Mouse (Mus musculus): ENCODE measurements at regions not wholly inside any gene's neighbourhood (a gene's known extent, or its start where the extent isn't known, plus 50 kb on each side); places are given as distances from the start of the nearest gene placed in this dataset.

DNA sequence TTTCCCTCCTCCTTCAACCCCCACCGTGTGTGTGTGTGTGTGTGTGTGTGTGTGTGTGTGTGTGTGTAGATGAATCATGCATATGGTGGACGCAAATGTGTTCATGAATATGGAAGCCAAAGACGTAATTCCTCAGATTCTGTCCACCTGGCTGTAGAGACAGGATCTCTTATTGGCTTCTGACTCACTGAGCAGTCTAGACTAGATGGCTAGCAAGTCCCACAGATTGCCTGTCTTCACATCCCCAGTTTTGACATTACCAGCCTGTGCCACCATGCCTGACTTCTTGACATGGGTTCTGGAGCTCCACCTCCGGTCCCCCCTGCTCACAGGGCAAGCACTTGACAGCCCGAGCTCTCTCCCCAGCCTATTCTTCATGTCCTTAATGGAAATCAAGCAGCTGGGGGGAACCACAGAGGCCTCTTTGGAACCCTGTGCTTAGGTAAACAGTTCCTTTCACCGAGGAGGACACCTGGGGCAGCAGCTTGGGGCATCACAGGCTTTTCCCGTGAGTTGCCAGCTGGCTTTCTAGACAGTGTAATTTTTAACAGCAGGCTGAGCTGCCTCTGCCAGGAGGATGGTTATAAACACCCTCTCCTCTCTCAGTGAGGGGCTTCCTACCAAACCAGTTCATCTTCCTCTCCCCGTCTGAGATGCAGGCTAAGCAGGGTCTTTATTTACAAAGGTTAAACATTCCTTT is 345.9 kb upstream of the Castor2 start:
- POLR2A ChIA-PET, result no interaction called here
- no peak for TF ChIP-seq CTCF (IDR thresholded peaks at IDR 0.05)
- CTCF ChIA-PET, result no interaction called here
- in situ Hi-C loops (cut with MboI; ENCODE audit: low pct_unique_long_range_greater_than_20kb), result no loop called here
- no peak for DNase-seq (ENCODE audit: low read depth, low spot score)
- H3K27me3 ChIP-seq, result no peaks in the 10 kb centered on the region
- ATAC-seq, result no peak

DNA sequence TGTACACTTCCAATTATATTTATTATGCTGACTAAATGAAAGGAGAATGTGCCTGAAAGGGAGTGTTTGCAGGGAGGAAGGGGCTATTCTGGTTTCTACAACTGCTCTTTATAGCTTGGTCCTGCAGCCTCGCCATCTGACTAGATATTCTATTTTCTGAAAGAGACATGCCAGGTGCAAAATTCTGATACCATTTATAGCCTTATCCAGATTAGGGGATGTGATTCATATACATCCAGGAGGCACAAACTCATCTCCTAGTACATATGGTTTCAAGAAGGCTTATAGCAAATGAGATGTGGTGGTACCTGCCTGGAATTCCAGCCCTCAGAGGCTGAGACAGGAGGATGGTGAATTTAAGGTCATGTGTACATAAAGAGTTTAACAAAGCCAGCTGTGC is 352.6 kb upstream of the Castor2 start:
- no peak for ATAC-seq

DNA sequence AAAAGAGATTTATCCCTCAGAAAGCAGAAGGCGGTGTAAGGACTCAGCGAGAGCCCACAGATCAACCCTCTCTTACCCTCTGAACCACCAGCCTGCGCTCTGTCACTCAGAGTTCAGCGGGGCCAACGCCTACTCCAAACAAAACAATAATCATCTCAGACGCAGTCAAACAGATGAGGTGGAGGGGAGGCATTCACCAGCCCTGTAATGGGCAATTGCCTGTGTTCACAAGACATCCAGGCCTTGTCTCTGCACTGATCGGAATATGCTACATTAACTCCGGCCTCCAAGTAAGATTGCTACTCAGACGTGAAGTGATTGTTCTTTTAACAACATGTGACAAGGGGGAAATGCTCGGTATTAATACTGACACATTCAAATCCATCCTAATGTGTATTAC is 353.1 kb upstream of the Castor2 start:
- ATAC-seq (no peak), DNase-seq (ENCODE audit: low read depth, low spot score) (no peak)
- ChIA-PET POLR2A (no interaction called here), CTCF (no interaction called here)
- no peaks in the 10 kb centered on the region for H3K27me3 ChIP-seq
- in situ Hi-C loops (cut with MboI; ENCODE audit: low pct_unique_long_range_greater_than_20kb), result no loop called here
- TF ChIP-seq CTCF (IDR thresholded peaks at IDR 0.05), result no peak

More for the DNA sequence above, 352.6 kb upstream of the Castor2 start:
- ChIA-PET POLR2A (no interaction called here), CTCF (no interaction called here)
- TF ChIP-seq CTCF (IDR thresholded peaks at IDR 0.05), result no peak
- no peak for DNase-seq (ENCODE audit: low read depth, low spot score)
- no peaks in the 10 kb centered on the region for H3K27me3 ChIP-seq
- in situ Hi-C loops (cut with MboI; ENCODE audit: low pct_unique_long_range_greater_than_20kb), result no loop called here

DNA sequence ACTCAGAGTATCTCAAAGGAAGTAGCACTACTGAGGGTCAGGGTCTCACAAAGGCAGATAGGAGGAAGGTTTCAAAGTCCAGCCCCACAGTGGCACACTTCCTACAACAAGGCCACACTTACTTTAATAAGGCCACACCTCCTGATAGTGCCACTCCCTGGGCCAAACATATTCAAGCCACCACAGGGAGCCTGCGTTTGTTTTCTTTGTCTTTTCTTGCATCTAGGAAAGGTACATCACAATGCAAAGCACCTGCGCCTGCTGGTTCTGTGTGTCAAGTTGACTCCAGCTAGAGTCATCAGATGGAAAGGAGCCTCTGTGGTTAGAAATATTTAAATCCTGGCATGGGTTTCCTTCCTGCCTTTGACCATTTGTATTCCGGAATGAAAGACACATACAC is 355.4 kb upstream of the Castor2 start:
- ChIA-PET CTCF (no interaction called here), POLR2A (no interaction called here)
- no peaks in the 10 kb centered on the region for H3K27me3 ChIP-seq
- in situ Hi-C loops (cut with MboI; ENCODE audit: low pct_unique_long_range_greater_than_20kb), result no loop called here
- no peak for TF ChIP-seq CTCF (IDR thresholded peaks at IDR 0.05)
- no peak for ATAC-seq
- no peak for DNase-seq (ENCODE audit: low read depth, low spot score)

DNA sequence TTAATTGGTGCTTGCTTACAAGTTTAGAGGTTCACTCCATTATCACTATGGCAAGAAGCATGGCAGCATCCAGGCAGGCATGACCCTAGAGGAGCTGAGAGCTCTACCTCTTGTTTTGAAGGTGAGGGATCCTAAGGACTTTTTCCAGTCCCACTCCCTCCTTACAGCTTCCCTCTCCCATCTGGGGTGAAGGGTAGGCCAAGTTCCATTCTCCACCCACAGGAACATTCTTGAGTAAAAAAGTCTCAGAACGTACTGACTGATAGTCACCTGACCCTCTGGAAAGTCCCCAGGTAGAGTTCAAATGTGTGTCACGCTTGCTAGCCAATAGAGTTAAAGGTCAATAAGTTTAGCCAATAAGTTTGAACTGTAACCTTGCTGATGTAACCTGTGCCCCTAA is 355.9 kb upstream of the Castor2 start:
- CTCF ChIA-PET, result no interaction called here
- in situ Hi-C loops (cut with MboI; ENCODE audit: low pct_unique_long_range_greater_than_20kb), result no loop called here
- TF ChIP-seq CTCF (IDR thresholded peaks at IDR 0.05), result no peak
- POLR2A ChIA-PET, result no interaction called here
- no peaks in the 10 kb centered on the region for H3K27me3 ChIP-seq
- ATAC-seq (no peak), DNase-seq (ENCODE audit: low read depth, low spot score) (no peak)

DNA sequence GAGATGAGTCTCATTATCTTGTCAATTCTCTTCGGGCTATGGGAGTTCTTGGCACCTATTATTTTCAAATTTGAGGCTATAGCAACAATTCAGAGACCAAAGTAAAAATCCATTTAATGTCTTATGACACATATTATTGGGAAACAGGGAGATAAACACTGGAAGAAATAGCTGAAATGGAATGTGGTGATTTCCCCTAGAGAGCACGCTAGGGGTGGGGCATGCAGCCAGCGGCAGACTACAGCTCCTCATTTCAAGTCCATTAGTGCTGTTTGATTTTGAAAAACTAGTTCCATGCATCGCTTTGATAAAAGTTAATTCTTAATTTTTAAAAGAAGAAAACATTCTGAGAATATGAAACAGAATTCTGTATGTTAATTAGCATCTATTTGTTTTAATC is 367.6 kb upstream of the Castor2 start:
- in situ Hi-C loops (cut with MboI; ENCODE audit: low pct_unique_long_range_greater_than_20kb), result no loop called here
- ChIA-PET POLR2A (no interaction called here), CTCF (no interaction called here)
- H3K27me3 ChIP-seq, result no peaks in the 10 kb centered on the region
- ATAC-seq (no peak), DNase-seq (ENCODE audit: low read depth, low spot score) (no peak)
- no peak for TF ChIP-seq CTCF (IDR thresholded peaks at IDR 0.05)

DNA sequence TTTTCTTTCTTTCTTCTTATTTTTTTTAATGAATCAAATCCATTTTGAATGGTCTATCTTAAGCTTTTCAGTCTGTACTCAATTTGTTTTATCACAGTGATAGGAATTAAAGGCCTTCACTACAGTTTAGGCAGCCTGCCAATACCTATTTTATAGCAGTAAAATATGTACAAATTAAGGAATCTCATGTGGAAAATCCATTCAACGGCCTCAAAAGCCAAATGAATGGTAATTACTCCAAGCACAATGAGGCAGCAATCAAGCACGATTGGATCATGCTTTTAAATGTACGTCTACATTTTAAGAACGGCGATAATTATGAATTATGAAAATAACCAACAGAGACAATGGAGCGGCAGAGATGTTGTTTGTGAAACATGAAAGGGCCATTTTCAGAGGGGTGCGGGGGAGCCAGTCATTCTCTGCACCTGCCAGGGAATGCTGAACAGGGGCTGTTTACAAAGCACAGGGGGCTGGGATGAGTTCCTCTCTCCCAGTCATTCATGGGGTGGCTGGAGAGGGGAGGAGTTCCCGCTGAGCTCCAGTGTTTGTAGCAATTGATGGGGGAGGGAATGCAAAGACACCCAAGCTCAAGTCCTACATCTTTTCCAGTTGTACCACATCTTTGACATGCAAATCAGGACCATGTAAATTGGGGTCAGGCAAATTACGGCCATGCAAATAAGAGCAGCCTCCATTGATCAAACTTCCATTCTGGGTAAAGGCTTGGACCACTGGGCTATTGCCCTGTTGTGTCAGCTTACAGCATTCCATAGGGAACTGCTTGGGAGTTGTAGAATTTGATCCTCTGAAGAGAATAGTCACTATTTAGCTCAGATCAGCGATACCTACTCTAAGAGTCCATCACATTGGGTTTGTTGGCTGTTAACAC is 381.1 kb upstream of the Castor2 start:
- ATAC-seq, result no peak
- no peak for DNase-seq (ENCODE audit: low read depth, low spot score)
- POLR2A ChIA-PET, result no interaction called here
- CTCF ChIA-PET, result no interaction called here
- no peaks in the 10 kb centered on the region for H3K27me3 ChIP-seq
- in situ Hi-C loops (cut with MboI; ENCODE audit: low pct_unique_long_range_greater_than_20kb), result no loop called here
- no peak for TF ChIP-seq CTCF (IDR thresholded peaks at IDR 0.05)

DNA sequence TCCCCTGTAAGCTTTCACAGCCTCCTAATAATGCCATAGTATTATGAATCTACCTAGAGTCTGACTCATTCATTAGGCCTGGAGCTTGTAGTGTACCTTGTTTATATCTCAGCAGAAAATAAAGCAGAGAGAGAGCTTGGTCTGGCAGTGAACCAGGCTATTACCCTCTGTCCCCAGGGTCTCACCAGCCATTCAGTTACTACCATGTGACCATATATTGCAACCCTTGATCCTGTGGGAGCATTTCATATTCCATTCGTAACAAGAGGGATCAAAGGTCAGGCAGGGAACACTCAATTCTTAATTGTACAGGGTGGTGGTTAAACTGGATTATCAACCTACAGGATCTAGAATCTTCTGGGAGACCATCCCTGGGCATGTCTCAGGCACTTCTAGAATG is 383.7 kb upstream of the Castor2 start:
- DNase-seq (ENCODE audit: low read depth, low spot score) (no peak), ATAC-seq (no peak)
- ChIA-PET CTCF (no interaction called here), POLR2A (no interaction called here)
- no peak for TF ChIP-seq CTCF (IDR thresholded peaks at IDR 0.05)
- in situ Hi-C loops (cut with MboI; ENCODE audit: low pct_unique_long_range_greater_than_20kb), result no loop called here
- no peaks in the 10 kb centered on the region for H3K27me3 ChIP-seq

DNA sequence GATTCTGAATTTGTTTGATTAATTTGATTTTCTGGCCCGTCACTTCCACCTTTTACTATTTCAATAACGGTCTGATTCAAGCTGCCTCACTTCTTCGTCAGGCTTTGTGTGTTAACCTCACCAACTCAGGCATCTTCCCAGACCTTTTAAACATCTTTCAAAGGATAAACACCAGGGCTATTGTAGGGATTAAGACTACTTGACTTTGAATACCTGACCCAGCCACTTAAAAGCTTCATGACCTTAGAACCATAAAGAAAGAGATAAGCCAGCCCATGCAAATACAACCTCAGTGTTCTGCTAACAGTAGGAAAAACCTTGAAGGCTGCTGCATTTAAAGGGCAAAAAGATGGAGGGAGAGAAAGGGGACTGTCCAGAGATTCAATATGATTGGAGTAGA is 386.9 kb upstream of the Castor2 start:
- in situ Hi-C loops (cut with MboI; ENCODE audit: low pct_unique_long_range_greater_than_20kb), result no loop called here
- TF ChIP-seq CTCF (IDR thresholded peaks at IDR 0.05), result no peak
- DNase-seq (ENCODE audit: low read depth, low spot score) (no peak), ATAC-seq (no peak)
- POLR2A ChIA-PET, result no interaction called here
- no peaks in the 10 kb centered on the region for H3K27me3 ChIP-seq
- CTCF ChIA-PET, result no interaction called here

DNA sequence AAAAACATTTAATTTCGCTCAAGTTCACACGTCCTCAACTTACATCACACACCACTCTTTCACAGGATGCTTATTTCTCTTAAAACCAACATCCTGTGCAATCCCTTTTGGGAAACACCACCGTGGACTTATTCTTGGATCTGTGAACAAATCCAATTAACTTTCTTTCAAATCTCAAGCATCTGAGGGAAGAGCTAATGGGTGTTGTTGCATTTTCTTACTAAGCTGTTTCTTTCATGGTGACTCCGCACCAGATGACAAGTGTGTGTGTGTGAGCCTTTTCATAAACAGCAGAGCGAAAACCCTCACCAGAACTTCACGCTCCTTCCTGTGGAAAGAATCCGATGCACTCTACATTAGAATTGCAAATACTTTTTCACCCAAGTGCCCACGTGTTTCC is 390.6 kb upstream of the Castor2 start:
- CTCF ChIA-PET, result no interaction called here
- in situ Hi-C loops (cut with MboI; ENCODE audit: low pct_unique_long_range_greater_than_20kb), result no loop called here
- DNase-seq (ENCODE audit: low read depth, low spot score) (no peak), ATAC-seq (no peak)
- POLR2A ChIA-PET, result no interaction called here
- TF ChIP-seq CTCF (IDR thresholded peaks at IDR 0.05), result no peak
- H3K27me3 ChIP-seq, result no peaks in the 10 kb centered on the region

DNA sequence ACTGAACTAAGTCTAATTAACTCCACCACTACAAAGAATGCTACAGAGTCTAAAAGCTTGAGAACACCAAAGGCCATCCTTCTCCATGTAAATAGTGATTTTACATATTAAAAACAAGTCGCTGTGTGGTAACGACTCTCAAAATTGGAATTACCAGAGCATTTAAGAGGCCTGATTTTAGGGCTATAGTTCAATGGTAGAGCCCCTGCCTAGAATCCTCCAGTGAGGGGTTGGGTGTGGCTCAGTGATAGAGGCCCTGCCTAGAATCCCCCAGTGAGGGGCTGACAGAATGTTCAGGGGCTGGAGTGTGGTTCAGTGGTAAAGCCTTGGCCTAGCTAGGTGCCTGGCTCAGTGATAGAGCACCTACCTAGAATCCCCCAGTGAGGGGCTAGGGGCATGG is 413.3 kb upstream of the Castor2 start:
- ATAC-seq (no peak), DNase-seq (ENCODE audit: low read depth, low spot score) (no peak)
- ChIA-PET POLR2A (no interaction called here), CTCF (no interaction called here)
- TF ChIP-seq CTCF (IDR thresholded peaks at IDR 0.05), result no peak
- no peaks in the 10 kb centered on the region for H3K27me3 ChIP-seq
- in situ Hi-C loops (cut with MboI; ENCODE audit: low pct_unique_long_range_greater_than_20kb), result no loop called here

DNA sequence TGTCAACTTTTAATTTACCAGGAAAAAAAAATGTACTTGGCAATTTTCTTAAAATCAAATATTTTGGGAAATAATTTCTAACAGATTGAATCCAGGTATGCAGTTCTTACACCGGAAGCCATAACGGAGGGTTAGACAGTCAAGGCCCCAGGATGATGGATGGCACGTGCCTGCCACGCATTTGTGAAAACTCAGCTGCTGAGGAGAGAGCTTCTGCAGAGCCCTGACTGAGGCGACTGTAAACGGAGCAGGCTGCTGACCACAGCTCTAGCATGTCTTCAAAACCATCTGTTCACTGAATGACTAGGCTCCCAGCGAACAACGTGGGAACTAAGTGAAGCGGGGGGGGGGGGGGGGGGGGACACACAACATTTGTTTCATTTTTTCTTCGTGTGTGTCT is 416.5 kb upstream of the Castor2 start:
- in situ Hi-C loops (cut with MboI; ENCODE audit: low pct_unique_long_range_greater_than_20kb), result no loop called here
- TF ChIP-seq CTCF (IDR thresholded peaks at IDR 0.05), result no peak
- POLR2A ChIA-PET, result no interaction called here
- DNase-seq (ENCODE audit: low read depth, low spot score) (no peak), ATAC-seq (no peak)
- H3K27me3 ChIP-seq, result no peaks in the 10 kb centered on the region
- CTCF ChIA-PET, result no interaction called here
